Mouse (Mus musculus) cerebellum, postnatal 25 days (tissue): ENCODE measurements around the gene Shprh.
"Not testable (repeated sequence)": the region's sequence is repeated elsewhere in the genome, so short reads cannot be mapped to it uniquely, and the experiment has no call there.

Experiments
- DNase-seq, 2 experiments: peaks; one replicate each; pipeline ENCODE4 v3.0.0; 2021; ENCODE audit warnings: mixed read lengths in 2 of 2

The Shprh gene

DNA sequence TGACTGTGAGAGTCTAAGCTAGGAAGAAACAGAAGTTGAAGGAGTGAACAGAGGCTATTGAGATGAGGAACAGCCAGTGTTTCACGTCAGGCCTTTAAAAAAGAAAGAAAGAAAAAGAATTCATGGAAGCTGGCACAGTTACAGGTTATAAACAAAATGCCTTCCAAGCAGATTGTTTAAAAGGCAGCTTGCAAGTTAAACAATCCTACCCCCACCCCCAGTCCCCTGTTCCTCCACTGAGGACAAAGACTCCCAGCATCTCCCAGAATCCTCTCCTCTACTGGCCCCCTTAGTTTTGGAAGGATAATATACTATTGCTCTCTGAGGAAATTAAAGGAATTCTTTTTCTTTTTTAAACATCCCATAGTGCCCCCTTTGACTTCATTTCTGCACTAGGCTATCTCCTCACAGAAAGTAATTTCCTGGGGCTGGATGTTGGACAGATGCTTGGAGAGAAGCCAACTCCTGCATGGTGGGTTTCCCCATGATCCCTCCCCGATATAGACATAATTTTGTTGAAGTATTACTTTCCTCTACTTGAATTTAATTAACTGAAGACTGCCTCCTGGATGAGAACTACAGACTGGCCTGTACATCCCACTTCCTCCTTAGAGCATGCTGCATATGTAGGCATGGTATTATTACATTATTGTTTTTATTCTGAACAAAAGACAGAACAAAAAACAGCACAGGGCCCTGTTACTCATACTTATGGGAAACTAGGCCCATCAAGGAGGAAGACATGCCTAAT, 101.2 kb downstream of the Shprh start:
- DNase-seq: no peak

- DNase-seq: not testable (repeated sequence)
Measured at GRCm38 (mm10) chr10:11253581-11253980, 104.4 kb downstream of the Shprh start.

GRCm38 (mm10) chr10:11260119-11260518, 110.9 kb downstream of the Shprh start:
- DNase-seq: no peak

DNA sequence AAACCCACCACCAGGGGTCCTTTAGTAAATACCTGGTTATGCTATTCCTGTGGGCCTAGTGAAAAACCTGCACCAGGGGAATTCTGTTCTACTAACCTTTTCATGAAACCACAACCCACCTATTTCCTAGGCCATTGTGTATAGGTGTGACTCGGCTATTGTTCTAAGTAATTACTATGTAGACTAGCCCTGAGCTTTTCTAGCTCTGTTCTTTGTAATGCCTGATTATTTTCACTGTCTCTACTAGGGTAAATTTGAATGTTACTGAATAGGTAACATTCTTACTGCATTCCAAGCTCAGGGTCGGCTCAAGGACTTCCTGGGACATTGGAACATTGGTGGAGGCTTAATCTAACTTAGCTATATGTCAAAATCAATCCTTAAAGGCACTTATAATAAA, 113.1 kb downstream of the Shprh start:
- DNase-seq: not testable (repeated sequence)

- not testable (repeated sequence) for DNase-seq
Measured at GRCm38 (mm10) chr10:11263795-11264194, 114.6 kb downstream of the Shprh start.
